Mouse (Mus musculus) midbrain, postnatal 0 days (tissue): ENCODE results near the gene Lix1l. TPM values are rescaled to one million over a fixed set of nuclear protein-coding genes. Genes with fewer than 3 reads are reported as not detected.

Source experiments
- ATAC-seq: fragments of 200-750 bp; cut with Nextera tagmentation; 2 replicates; pipeline ENCODE4 v1.8.0; 2017; ENCODE audit warnings: moderate number of reproducible peaks, mild to moderate bottlenecking, moderate TSS enrichment, moderate library complexity; ENCODE audit not compliant: low FRiP score
- DNase-seq: peaks from one replicate; pipeline ENCODE4 v3.0.0-alpha.2; 2015; ENCODE audit warnings: low spot score
- H3K27ac ChIP-seq: fragments of 300-500 bp; sonication (generic); 2 replicates; pipeline ENCODE4 v1.5.1; 2014; ENCODE audit warnings: low read depth, mild to moderate bottlenecking, low read length, mixed read lengths
- H3K27me3 ChIP-seq: fragments of 300-500 bp; sonication (generic); 2 replicates; pipeline ENCODE4 v1.6.1; 2014; ENCODE audit warnings: low read length, control low read depth, mixed read lengths; ENCODE audit not compliant: insufficient read depth
- H3K36me3 ChIP-seq: fragments of 300-500 bp; sonication (generic); 2 replicates; pipeline ENCODE4 v1.6.1; 2014; ENCODE audit warnings: low read length, control low read depth, mixed read lengths; ENCODE audit not compliant: insufficient read depth
- H3K4me1 ChIP-seq: fragments of 300-500 bp; sonication (generic); 2 replicates; pipeline ENCODE4 v1.6.1; 2014; ENCODE audit warnings: mild to moderate bottlenecking, control low read depth, antibody characterized with exemption, low read length, mixed read lengths; ENCODE audit not compliant: insufficient read depth
- H3K4me2 ChIP-seq: fragments of 300-500 bp; sonication (generic); 2 replicates; pipeline ENCODE4 v1.6.1; 2014; ENCODE audit warnings: low read depth, mild to moderate bottlenecking, low read length, mixed read lengths; ENCODE audit not compliant: poor library complexity, severe bottlenecking
- H3K4me3 ChIP-seq: fragments of 300-500 bp; sonication (generic); 2 replicates; pipeline ENCODE4 v1.5.1; 2014; ENCODE audit warnings: low read depth, mild to moderate bottlenecking, low read length, moderate library complexity
- H3K9ac ChIP-seq: fragments of 300-500 bp; sonication (generic); replicated peaks from 2 replicates; pipeline ENCODE4 v1.6.1; 2014; ENCODE audit warnings: mild to moderate bottlenecking, low read length, moderate library complexity, mixed read lengths; ENCODE audit not compliant: poor library complexity, severe bottlenecking
- H3K9me3 ChIP-seq: fragments of 300-500 bp; sonication (generic); 2 replicates; pipeline ENCODE4 v1.6.1; 2016; ENCODE audit warnings: low read length, control low read depth
- CTCF ChIP-seq: IDR thresholded peaks from 2 replicates; pipeline ENCODE4 v1.5.1; 2016; ENCODE audit warnings: antibody characterized with exemption, mild to moderate bottlenecking
- WGBS: fragments of 180-500 bp; shearing (Covaris S2); extraction: QIAGEN DNeasy Blood & Tissue Kit; methylation state at CpG from one replicate; pipeline ENCODE4 v1.1.7; 2014; 5-methylcytosine and 5-hydroxymethylcytosine counted together
- polyA plus RNA-seq: library from polyadenylated mRNA; unstranded; fragments of >200 nt; fragmentation: Nextera tagmentation; extraction: Ambion mirVana; gene quantifications from 2 replicates; pipeline ENCODE4 v1.2.1, GENCODE M21; 2015
- total RNA-seq: library from RNA; depleted of rRNA; stranded (reverse); fragments of >200 nt; gene quantifications from 2 replicates; pipeline ENCODE4 v1.2.3, GENCODE M21; 2014

Gene Lix1l
- total and polyA plus RNA-seq, 2 experiments from 2014 or later, result 3.2 to 52.9 TPM

DNA sequence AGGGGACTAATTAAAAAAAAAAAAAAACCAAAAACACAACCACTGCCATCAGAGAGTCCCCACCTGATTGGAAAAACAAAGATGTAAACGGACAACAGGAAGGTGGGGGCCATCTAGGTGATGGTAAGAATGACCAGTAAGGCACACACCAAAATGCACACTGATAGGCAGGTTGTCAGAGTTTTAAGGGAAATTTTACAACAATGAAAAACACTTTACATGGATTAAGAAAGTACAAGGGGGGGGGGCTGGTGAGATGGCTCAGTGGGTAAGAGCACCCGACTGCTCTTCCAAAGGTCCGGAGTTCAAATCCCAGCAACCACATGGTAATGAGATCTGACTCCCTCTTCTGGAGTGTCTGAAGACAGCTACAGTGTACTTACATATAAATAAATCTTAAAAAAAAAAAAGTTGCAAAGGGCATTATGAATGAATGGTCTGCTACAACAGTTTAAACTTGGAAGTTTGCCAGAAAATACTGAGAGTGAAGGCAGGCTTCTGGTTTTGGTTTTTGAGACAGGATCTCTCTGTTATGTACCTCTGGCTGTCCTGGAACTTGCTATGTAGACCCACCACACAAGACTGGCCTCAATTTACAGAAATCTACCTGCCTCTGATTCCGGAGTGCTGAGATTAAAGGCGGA, 67.6 kb downstream of the Lix1l start:
- ATAC-seq (no peak), DNase-seq (no peak)
- 98% methylated on average over 5 of the region's 5 CpGs for WGBS
- no peaks in the 10 kb centered on the region for H3K9me3 ChIP-seq
- H3K4me3 ChIP-seq, result no peak overlapping the region
- H3K27me3 ChIP-seq, result no peaks in the 10 kb centered on the region
- TF ChIP-seq CTCF, result no peak
- H3K9ac ChIP-seq, result no peak overlapping the region
- no peak overlapping the region for H3K4me2 ChIP-seq
- H3K36me3 ChIP-seq, result no peaks in the 10 kb centered on the region
- no peak overlapping the region for H3K27ac ChIP-seq
- H3K4me1 ChIP-seq, result no peaks in the 10 kb centered on the region

DNA sequence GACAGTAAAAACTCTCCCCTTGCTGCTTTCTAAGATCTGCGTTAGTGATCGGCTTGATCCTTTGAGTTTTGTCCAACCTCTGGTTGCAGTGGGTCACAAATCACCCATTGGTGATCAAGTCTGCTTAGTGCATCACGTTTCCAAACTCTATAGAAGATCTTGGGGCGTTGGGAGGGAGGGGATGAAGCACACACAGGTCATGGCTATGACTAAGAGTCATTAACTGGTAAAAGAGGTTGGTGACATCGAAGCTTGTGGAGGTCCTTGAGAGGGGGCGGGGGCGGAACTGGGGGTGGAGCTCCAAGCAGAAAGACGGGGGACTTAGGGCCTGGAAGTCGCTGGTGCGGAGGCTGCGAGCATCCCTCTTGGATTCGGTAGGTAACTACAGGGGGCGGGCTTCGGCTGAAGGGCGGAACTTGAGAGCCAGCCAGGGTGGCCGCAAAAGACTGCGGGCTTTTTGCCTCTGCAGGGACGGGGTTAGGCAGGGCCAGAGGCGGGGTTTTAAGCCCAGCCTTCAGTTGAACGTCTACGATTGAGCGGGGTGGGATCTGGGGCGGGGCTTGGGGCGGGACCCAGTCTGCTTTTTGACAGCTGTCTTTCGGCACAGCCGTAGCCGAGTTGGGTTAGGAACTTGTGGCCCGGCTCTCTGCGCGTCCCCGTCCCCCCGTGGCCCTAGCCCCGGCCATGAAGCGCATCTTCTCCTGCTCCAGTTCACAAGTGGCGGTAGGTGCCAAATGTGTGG, 68.9 kb downstream of the Lix1l start, which contains the start of gene Ankrd35:
Gene Ankrd35, plus strand, starts transcription at position 405 of the 742 bp plus-strand sequence.
- H3K9ac ChIP-seq, result peak within 1 kb of the TSS; percentile 50
- no peaks in the 10 kb centered on the region for H3K9me3 ChIP-seq
- peak; percentile 87 for DNase-seq
- no peaks in the 10 kb centered on the region for H3K27me3 ChIP-seq
- no peaks in the 10 kb centered on the region for H3K36me3 ChIP-seq
- peak; percentile 54 for TF ChIP-seq CTCF
- H3K27ac ChIP-seq, result no peak within 1 kb of the TSS
- peak; percentile 87 for ATAC-seq
- peak within 1 kb of the TSS; percentile 43 for H3K4me3 ChIP-seq
- H3K4me1 ChIP-seq, result no peaks in the 10 kb centered on the region
- 4% methylated on average over 35 of the region's 35 CpGs for WGBS
- peak within 1 kb of the TSS; percentile 91 for H3K4me2 ChIP-seq

- TF ChIP-seq CTCF, result no peak
- Histone ChIP-seq H3K9ac (no peak overlapping the region), H3K36me3 (no peaks in the 10 kb centered on the region), H3K4me3 (no peak overlapping the region), H3K4me2 (no peak overlapping the region), H3K27ac (no peak overlapping the region), H3K27me3 (no peaks in the 10 kb centered on the region), H3K4me1 (no peaks in the 10 kb centered on the region), H3K9me3 (no peaks in the 10 kb centered on the region)
- no peak for DNase-seq
- 98% methylated on average over 5 of the region's 5 CpGs for WGBS
- no peak for ATAC-seq
These were observed 70.6 kb downstream of the Lix1l start for GRCm38 (mm10) chr3:96671519-96671918.

- Histone ChIP-seq H3K4me2 (no peak overlapping the region), H3K27me3 (no peaks in the 10 kb centered on the region), H3K4me1 (no peaks in the 10 kb centered on the region), H3K9ac (no peak overlapping the region), H3K4me3 (no peak overlapping the region), H3K9me3 (no peaks in the 10 kb centered on the region), H3K27ac (no peak overlapping the region), H3K36me3 (no peaks in the 10 kb centered on the region)
- no peak for TF ChIP-seq CTCF
- DNase-seq (no peak), ATAC-seq (no peak)
- 70% methylated on average over 4 of the region's 4 CpGs for WGBS
These were observed 72.6 kb downstream of the Lix1l start for GRCm38 (mm10) chr3:96673514-96673913.

- DNase-seq (no peak), ATAC-seq (no peak)
- Histone ChIP-seq H3K4me3 (no peak overlapping the region), H3K4me1 (no peaks in the 10 kb centered on the region), H3K27ac (no peak overlapping the region), H3K9ac (no peak overlapping the region), H3K4me2 (no peak overlapping the region), H3K27me3 (no peaks in the 10 kb centered on the region), H3K36me3 (no peaks in the 10 kb centered on the region), H3K9me3 (no peaks in the 10 kb centered on the region)
- 76% methylated on average over 8 of the region's 8 CpGs for WGBS
- no peak for TF ChIP-seq CTCF
These were observed 73.5 kb downstream of the Lix1l start for GRCm38 (mm10) chr3:96674442-96674841.

DNA sequence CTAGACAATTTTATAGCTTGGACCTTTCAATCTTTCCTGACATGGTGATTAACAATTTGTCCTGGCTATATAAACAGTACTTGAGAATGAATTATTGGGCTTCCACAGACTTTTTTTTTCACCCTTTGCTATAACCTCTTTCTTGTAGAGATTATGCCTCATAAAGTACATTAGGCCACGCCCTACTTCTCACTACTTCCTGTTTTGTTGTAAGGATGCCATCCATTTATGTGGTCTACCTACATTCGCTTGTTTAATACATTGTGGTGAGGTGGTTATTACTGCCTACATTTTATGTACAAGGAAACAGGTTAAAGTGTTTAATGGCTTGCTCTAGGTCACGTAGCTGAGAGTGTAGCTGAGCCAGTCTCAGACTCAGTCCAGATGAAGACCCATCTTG, 74.2 kb downstream of the Lix1l start:
- no peak for ATAC-seq
- Histone ChIP-seq H3K27me3 (no peaks in the 10 kb centered on the region), H3K9ac (no peak overlapping the region), H3K4me2 (no peak overlapping the region), H3K9me3 (no peaks in the 10 kb centered on the region), H3K4me1 (no peaks in the 10 kb centered on the region), H3K36me3 (no peaks in the 10 kb centered on the region), H3K4me3 (no peak overlapping the region), H3K27ac (no peak overlapping the region)
- DNase-seq, result no peak
- TF ChIP-seq CTCF, result no peak
- WGBS, result 85% methylated on average over 3 of the region's 3 CpGs
